Mouse (Mus musculus): ENCODE data around the gene Ebf1. TPM values are rescaled to one million over a fixed set of nuclear protein-coding genes. Genes with fewer than 3 reads are reported as not detected.

Gene Ebf1
- polyA plus RNA-seq, 1 experiment = 2.7 TPM

GRCm38 (mm10) chr11:44657833-44658395 is 40.8 kb downstream of the Ebf1 start:
- Histone ChIP-seq H3K79me2 (ENCODE audit: control insufficient read depth, insufficient read depth) (no peaks in the 10 kb centered on the region), H3K4me2 (ENCODE audit: low read depth) (no peak overlapping the region), H3K4me3 (no peak overlapping the region), H3K36me3 (ENCODE audit: control insufficient read depth, insufficient read depth) (peaks cover 4% of the 10 kb centered on the region), H3K27me3 (ENCODE audit: control insufficient read depth, insufficient read depth, insufficient read length) (no peaks in the 10 kb centered on the region), H3ac (ENCODE audit: control insufficient read depth, insufficient read length) (no peak overlapping the region)
- TF ChIP-seq TCF3 (IDR thresholded peaks at IDR 0.05; ENCODE audit: insufficient read length, low read depth) = no peak
- TF ChIP-seq POLR2A (IDR thresholded peaks at IDR 0.05; ENCODE audit: insufficient read length, low read depth) = no peak
- TF ChIP-seq REST (IDR thresholded peaks at IDR 0.05; ENCODE audit: insufficient read depth, insufficient read length) = no peak
- no peak for TF ChIP-seq MAX (IDR thresholded peaks at IDR 0.05; ENCODE audit: low read depth)
- TF ChIP-seq SRF (IDR thresholded peaks at IDR 0.05; ENCODE audit: control insufficient read depth, insufficient read length, low read depth) = no peak
- TF ChIP-seq MYOG (IDR thresholded peaks at IDR 0.05; ENCODE audit: control insufficient read depth in 1 of 3, insufficient read depth in 1 of 3, insufficient read length in 2 of 3, low read depth in 2 of 3) = no peak
- no peak for TF ChIP-seq E2F4 (IDR thresholded peaks at IDR 0.05; ENCODE audit: insufficient read depth)
- TF ChIP-seq USF1 (IDR thresholded peaks at IDR 0.05; ENCODE audit: low read depth) = no peak
- TF ChIP-seq MYOD1 (IDR thresholded peaks at IDR 0.05; ENCODE audit: control insufficient read depth in 1 of 3, insufficient read length in 2 of 3, low read depth in 2 of 3) = no peak
- TF ChIP-seq TCF12 (IDR thresholded peaks at IDR 0.05; ENCODE audit: insufficient read depth, poor library complexity, severe bottlenecking) = no peak
- no peak for TF ChIP-seq CEBPB (IDR thresholded peaks at IDR 0.05; ENCODE audit: insufficient read depth, poor library complexity, severe bottlenecking)
- TF ChIP-seq POLR2AphosphoS2 (IDR thresholded peaks at IDR 0.05; ENCODE audit: insufficient read length, low read depth) = no peak

GRCm38 (mm10) chr11:44661875-44662274 is 44.8 kb downstream of the Ebf1 start:
- Histone ChIP-seq H3K27me3 (ENCODE audit: control insufficient read depth, insufficient read depth, insufficient read length) (no peaks in the 10 kb centered on the region), H3K79me2 (ENCODE audit: control insufficient read depth, insufficient read depth) (no peaks in the 10 kb centered on the region), H3K36me3 (ENCODE audit: control insufficient read depth, insufficient read depth) (no peaks in the 10 kb centered on the region), H3K4me3 (no peak overlapping the region), H3ac (ENCODE audit: control insufficient read depth, insufficient read length) (no peak overlapping the region), H3K4me2 (ENCODE audit: low read depth) (no peak overlapping the region)
- no peak for TF ChIP-seq MYOG (IDR thresholded peaks at IDR 0.05; ENCODE audit: control insufficient read depth in 1 of 3, insufficient read depth in 1 of 3, insufficient read length in 2 of 3, low read depth in 2 of 3)
- TF ChIP-seq MAX (IDR thresholded peaks at IDR 0.05; ENCODE audit: low read depth) = no peak

GRCm38 (mm10) chr11:44663609-44664141 is 46.6 kb downstream of the Ebf1 start:
- TF ChIP-seq E2F4 (IDR thresholded peaks at IDR 0.05; ENCODE audit: insufficient read depth) (no peak), USF1 (IDR thresholded peaks at IDR 0.05; ENCODE audit: low read depth) (no peak), POLR2A (IDR thresholded peaks at IDR 0.05; ENCODE audit: insufficient read length, low read depth) (no peak), MYOD1 (IDR thresholded peaks at IDR 0.05; ENCODE audit: control insufficient read depth in 1 of 3, insufficient read length in 2 of 3, low read depth in 2 of 3) (no peak), REST (IDR thresholded peaks at IDR 0.05; ENCODE audit: insufficient read depth, insufficient read length) (no peak), TCF12 (IDR thresholded peaks at IDR 0.05; ENCODE audit: insufficient read depth, poor library complexity, severe bottlenecking) (no peak), MYOG (IDR thresholded peaks at IDR 0.05; ENCODE audit: control insufficient read depth in 1 of 3, insufficient read depth in 1 of 3, insufficient read length in 2 of 3, low read depth in 2 of 3) (no peak), POLR2AphosphoS2 (IDR thresholded peaks at IDR 0.05; ENCODE audit: insufficient read length, low read depth) (no peak), MAX (IDR thresholded peaks at IDR 0.05; ENCODE audit: low read depth) (no peak), TCF3 (IDR thresholded peaks at IDR 0.05; ENCODE audit: insufficient read length, low read depth) (no peak), SRF (IDR thresholded peaks at IDR 0.05; ENCODE audit: control insufficient read depth, insufficient read length, low read depth) (no peak), CEBPB (IDR thresholded peaks at IDR 0.05; ENCODE audit: insufficient read depth, poor library complexity, severe bottlenecking) (no peak)
- Histone ChIP-seq H3K79me2 (ENCODE audit: control insufficient read depth, insufficient read depth) (no peaks in the 10 kb centered on the region), H3ac (ENCODE audit: control insufficient read depth, insufficient read length) (no peak overlapping the region), H3K4me3 (no peak overlapping the region), H3K36me3 (ENCODE audit: control insufficient read depth, insufficient read depth) (no peaks in the 10 kb centered on the region), H3K4me2 (ENCODE audit: low read depth) (no peak overlapping the region), H3K27me3 (ENCODE audit: control insufficient read depth, insufficient read depth, insufficient read length) (no peaks in the 10 kb centered on the region)

- TF ChIP-seq E2F4 (IDR thresholded peaks at IDR 0.05; ENCODE audit: insufficient read depth) (no peak), POLR2AphosphoS2 (IDR thresholded peaks at IDR 0.05; ENCODE audit: insufficient read length, low read depth) (no peak), POLR2A (IDR thresholded peaks at IDR 0.05; ENCODE audit: insufficient read length, low read depth) (no peak), USF1 (IDR thresholded peaks at IDR 0.05; ENCODE audit: low read depth) (no peak), MYOG (IDR thresholded peaks at IDR 0.05; ENCODE audit: control insufficient read depth in 1 of 3, insufficient read depth in 1 of 3, insufficient read length in 2 of 3, low read depth in 2 of 3) (no peak), MYOD1 (IDR thresholded peaks at IDR 0.05; ENCODE audit: control insufficient read depth in 1 of 3, insufficient read length in 2 of 3, low read depth in 2 of 3) (no peak), CEBPB (IDR thresholded peaks at IDR 0.05; ENCODE audit: insufficient read depth, poor library complexity, severe bottlenecking) (no peak), MAX (IDR thresholded peaks at IDR 0.05; ENCODE audit: low read depth) (no peak), TCF3 (IDR thresholded peaks at IDR 0.05; ENCODE audit: insufficient read length, low read depth) (no peak), REST (IDR thresholded peaks at IDR 0.05; ENCODE audit: insufficient read depth, insufficient read length) (no peak), TCF12 (IDR thresholded peaks at IDR 0.05; ENCODE audit: insufficient read depth, poor library complexity, severe bottlenecking) (no peak), SRF (IDR thresholded peaks at IDR 0.05; ENCODE audit: control insufficient read depth, insufficient read length, low read depth) (no peak)
- Histone ChIP-seq H3K27me3 (ENCODE audit: control insufficient read depth, insufficient read depth, insufficient read length) (no peaks in the 10 kb centered on the region), H3K79me2 (ENCODE audit: control insufficient read depth, insufficient read depth) (no peaks in the 10 kb centered on the region), H3K36me3 (ENCODE audit: control insufficient read depth, insufficient read depth) (no peaks in the 10 kb centered on the region), H3ac (ENCODE audit: control insufficient read depth, insufficient read length) (no peak overlapping the region), H3K4me2 (ENCODE audit: low read depth) (peak overlapping the region; percentile 27), H3K4me3 (no peak overlapping the region)
Measured at GRCm38 (mm10) chr11:44665156-44665682, 48.1 kb downstream of the Ebf1 start.

All from myocyte (in vitro differentiated cells).